Mouse (Mus musculus) small intestine, adult 2 months (tissue): ENCODE data around the gene Zxdc.

Experiments
- CTCF ChIP-seq: fragments of 200-500 bp; IDR thresholded peaks from 2 replicates; pipeline ENCODE4 v1.5.1; 2012; ENCODE audit warnings: low read depth, mild to moderate bottlenecking, control low read depth, inconsistent platforms, low read length, moderate library complexity, mixed read lengths; ENCODE audit not compliant: insufficient replicate concordance, insufficient read length; ENCODE audit errors: extremely low read depth
- POLR2A ChIP-seq: fragments of 200-500 bp; IDR thresholded peaks from 2 replicates; pipeline ENCODE4 v1.6.1; 2012; ENCODE audit warnings: low read depth, mild to moderate bottlenecking, control low read depth, inconsistent platforms, low read length, moderate library complexity

GRCm38 (mm10) chr6:90450179-90450578, 80.9 kb downstream of the Zxdc start:
- TF ChIP-seq CTCF (peak; percentile 80; the same call in 1 of the 2 replicates), POLR2A (no peak)
